Mouse (Mus musculus): ENCODE data around the gene Fezf2.

- TF ChIP-seq CTCF (IDR thresholded peaks at IDR 0.05; ENCODE audit: insufficient read depth, low read length) (no peak), POLR2A (IDR thresholded peaks at IDR 0.05; ENCODE audit: borderline replicate concordance, extremely low read depth, low read depth, low read length) (no peak)
These were observed 43.2 kb upstream of the Fezf2 start for GRCm38 (mm10) chr14:12391167-12391566.
